Mouse (Mus musculus): ENCODE results near the gene Fzd5. TPM values are rescaled to one million over a fixed set of nuclear protein-coding genes. Genes with fewer than 3 reads are reported as not detected.
A peak's percentile ranks its signal among the peaks of the same experiment; 100 is the strongest.

Fzd5 gene
- polyA plus RNA-seq (2014; fragmentation: Nextera tagmentation; extraction: Ambion mirVana): 11.6 and 11.8 TPM in 2 replicates

- H3K9me3 ChIP-seq (ENCODE audit: control insufficient read depth, low read depth, low read length): no peaks in the 10 kb centered on the region
- 0% methylated on average over 43 of the region's 73 CpGs for WGBS
- H3K9ac ChIP-seq (replicated peaks; ENCODE audit: low read depth, low read length): peak within 1 kb of the TSS; percentile 66
- peak within 1 kb of the TSS; percentile 88 for H3K27ac ChIP-seq (ENCODE audit: low read length)
- peak within 1 kb of the TSS; percentile 89 for H3K4me2 ChIP-seq (replicated peaks; ENCODE audit: low read depth, low read length)
- H3K27me3 ChIP-seq (ENCODE audit: control insufficient read depth, insufficient read depth, low read length): no peaks in the 10 kb centered on the region
- peaks cover 3% of the 10 kb centered on the region; the same call in 1 of the 2 replicates for H3K36me3 ChIP-seq (ENCODE audit: control insufficient read depth, insufficient read depth, low read length)
- peak; percentile 95 for ATAC-seq (ENCODE audit: insufficient number of reproducible peaks, insufficient read depth, low FRiP score, low read depth)
- H3K4me3 ChIP-seq (ENCODE audit: low read depth, low read length): peak within 1 kb of the TSS; percentile 64
- H3K4me1 ChIP-seq (ENCODE audit: control insufficient read depth, insufficient read depth, low read length): peaks cover 19% of the 10 kb centered on the region; the same call in 1 of the 2 replicates
Observed at GRCm38 (mm10) chr1:64737502-64738179, at the start of gene Fzd5. Fzd5 (minus strand) TSS chr1:64737751.

DNA sequence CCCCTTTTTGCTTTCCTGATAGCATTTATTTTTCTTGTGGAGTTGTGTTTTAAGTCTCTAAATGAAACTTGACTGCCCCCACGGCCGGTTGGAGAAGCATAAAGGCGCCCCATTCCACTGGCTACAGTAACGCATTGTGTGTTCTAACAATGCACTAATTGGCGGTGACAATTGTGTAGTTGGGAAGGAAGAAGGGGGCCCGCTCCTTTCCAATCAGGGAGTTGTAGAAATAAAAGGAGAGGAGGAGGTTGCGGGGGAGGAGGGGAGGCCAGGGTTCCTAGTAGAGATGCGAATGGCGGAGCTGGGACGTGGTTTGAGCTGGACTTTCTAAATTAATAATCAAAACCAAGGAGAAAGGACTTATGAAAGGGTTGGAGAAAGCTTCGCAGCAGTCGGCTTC, 42.3 kb upstream of the Fzd5 start:
- no peak overlapping the region for H3K4me2 ChIP-seq (replicated peaks; ENCODE audit: low read depth, low read length)
- no peaks in the 10 kb centered on the region for H3K4me1 ChIP-seq (ENCODE audit: control insufficient read depth, insufficient read depth, low read length)
- ATAC-seq (ENCODE audit: insufficient number of reproducible peaks, insufficient read depth, low FRiP score, low read depth): no peak
- H3K36me3 ChIP-seq (ENCODE audit: control insufficient read depth, insufficient read depth, low read length): no peaks in the 10 kb centered on the region
- H3K9ac ChIP-seq (replicated peaks; ENCODE audit: low read depth, low read length): no peak overlapping the region
- WGBS: 80% methylated on average over 12 of the region's 12 CpGs
- no peak overlapping the region for H3K27ac ChIP-seq (ENCODE audit: low read length)
- no peaks in the 10 kb centered on the region for H3K27me3 ChIP-seq (ENCODE audit: control insufficient read depth, insufficient read depth, low read length)
- H3K9me3 ChIP-seq (ENCODE audit: control insufficient read depth, low read depth, low read length): no peaks in the 10 kb centered on the region
- no peak overlapping the region for H3K4me3 ChIP-seq (ENCODE audit: low read depth, low read length)

- 81% methylated on average over 5 of the region's 5 CpGs for WGBS
- no peak overlapping the region for H3K27ac ChIP-seq (ENCODE audit: low read length)
- no peaks in the 10 kb centered on the region for H3K9me3 ChIP-seq (ENCODE audit: control insufficient read depth, low read depth, low read length)
- ATAC-seq (ENCODE audit: insufficient number of reproducible peaks, insufficient read depth, low FRiP score, low read depth): no peak
- no peak overlapping the region for H3K4me3 ChIP-seq (ENCODE audit: low read depth, low read length)
- H3K27me3 ChIP-seq (ENCODE audit: control insufficient read depth, insufficient read depth, low read length): no peaks in the 10 kb centered on the region
- H3K9ac ChIP-seq (replicated peaks; ENCODE audit: low read depth, low read length): no peak overlapping the region
- no peaks in the 10 kb centered on the region for H3K4me1 ChIP-seq (ENCODE audit: control insufficient read depth, insufficient read depth, low read length)
- no peak overlapping the region for H3K4me2 ChIP-seq (replicated peaks; ENCODE audit: low read depth, low read length)
- no peaks in the 10 kb centered on the region for H3K36me3 ChIP-seq (ENCODE audit: control insufficient read depth, insufficient read depth, low read length)
Observed at GRCm38 (mm10) chr1:64779415-64779814, 41.9 kb upstream of the Fzd5 start.

DNA sequence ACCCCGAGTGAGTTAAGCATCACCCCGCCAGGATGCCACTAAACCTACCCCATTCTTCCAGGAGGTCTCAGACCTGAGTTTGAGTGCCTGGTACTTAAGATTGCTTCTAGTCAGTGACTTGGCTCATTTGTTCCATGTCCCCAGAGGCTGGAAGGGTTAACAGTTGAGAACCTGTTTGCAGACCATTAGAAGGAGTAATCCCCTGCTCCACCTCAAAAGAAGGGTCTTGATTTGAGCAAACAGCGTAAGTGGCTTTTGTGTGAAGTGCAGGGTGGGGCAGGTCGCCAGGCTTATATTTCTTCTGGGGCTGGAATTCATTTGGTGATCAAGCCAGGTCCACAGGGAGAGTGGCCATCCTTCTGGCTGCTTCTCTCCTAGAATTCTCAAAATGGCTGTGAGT, 35.8 kb upstream of the Fzd5 start:
- Histone ChIP-seq H3K27me3 (ENCODE audit: control insufficient read depth, insufficient read depth, low read length) (no peaks in the 10 kb centered on the region), H3K4me3 (ENCODE audit: low read depth, low read length) (no peak overlapping the region), H3K4me2 (replicated peaks; ENCODE audit: low read depth, low read length) (no peak overlapping the region), H3K27ac (ENCODE audit: low read length) (no peak overlapping the region), H3K4me1 (ENCODE audit: control insufficient read depth, insufficient read depth, low read length) (no peaks in the 10 kb centered on the region), H3K9me3 (ENCODE audit: control insufficient read depth, low read depth, low read length) (no peaks in the 10 kb centered on the region), H3K9ac (replicated peaks; ENCODE audit: low read depth, low read length) (no peak overlapping the region), H3K36me3 (ENCODE audit: control insufficient read depth, insufficient read depth, low read length) (no peaks in the 10 kb centered on the region)
- WGBS: 72% methylated on average over 4 of the region's 4 CpGs
- ATAC-seq (ENCODE audit: insufficient number of reproducible peaks, insufficient read depth, low FRiP score, low read depth): peak; percentile 61

DNA sequence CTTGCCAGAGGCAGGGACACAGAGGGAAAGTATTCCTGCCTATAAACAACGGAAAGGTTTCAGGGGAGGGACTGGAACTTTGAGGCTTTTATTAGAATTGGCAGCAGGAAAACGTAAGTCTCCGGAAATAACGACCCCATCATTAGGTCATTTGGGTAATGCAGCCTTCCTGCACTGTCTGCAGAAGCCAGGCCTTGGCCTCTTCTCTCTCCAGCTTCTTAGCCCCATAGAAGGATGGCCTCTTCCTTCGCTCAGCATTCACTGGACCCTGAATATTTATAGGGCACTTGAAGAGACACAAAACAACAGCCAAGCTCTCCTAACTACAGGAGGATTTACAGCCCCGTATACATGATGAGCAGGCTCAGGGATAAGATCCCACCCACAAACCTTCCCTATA, 32.6 kb upstream of the Fzd5 start:
- H3K27ac ChIP-seq (ENCODE audit: low read length): no peak overlapping the region
- no peak for ATAC-seq (ENCODE audit: insufficient number of reproducible peaks, insufficient read depth, low FRiP score, low read depth)
- H3K27me3 ChIP-seq (ENCODE audit: control insufficient read depth, insufficient read depth, low read length): no peaks in the 10 kb centered on the region
- WGBS: 43% methylated on average over 6 of the region's 6 CpGs
- no peak overlapping the region for H3K4me3 ChIP-seq (ENCODE audit: low read depth, low read length)
- H3K4me2 ChIP-seq (replicated peaks; ENCODE audit: low read depth, low read length): no peak overlapping the region
- no peaks in the 10 kb centered on the region for H3K9me3 ChIP-seq (ENCODE audit: control insufficient read depth, low read depth, low read length)
- H3K9ac ChIP-seq (replicated peaks; ENCODE audit: low read depth, low read length): no peak overlapping the region
- H3K36me3 ChIP-seq (ENCODE audit: control insufficient read depth, insufficient read depth, low read length): no peaks in the 10 kb centered on the region
- no peaks in the 10 kb centered on the region for H3K4me1 ChIP-seq (ENCODE audit: control insufficient read depth, insufficient read depth, low read length)

GRCm38 (mm10) chr1:64761646-64762045, 24.1 kb upstream of the Fzd5 start:
- no peak overlapping the region for H3K27ac ChIP-seq (ENCODE audit: low read length)
- no peaks in the 10 kb centered on the region for H3K9me3 ChIP-seq (ENCODE audit: control insufficient read depth, low read depth, low read length)
- H3K4me2 ChIP-seq (replicated peaks; ENCODE audit: low read depth, low read length): no peak overlapping the region
- no peak overlapping the region for H3K9ac ChIP-seq (replicated peaks; ENCODE audit: low read depth, low read length)
- no peaks in the 10 kb centered on the region for H3K36me3 ChIP-seq (ENCODE audit: control insufficient read depth, insufficient read depth, low read length)
- WGBS: 61% methylated on average over 4 of the region's 4 CpGs
- no peaks in the 10 kb centered on the region for H3K27me3 ChIP-seq (ENCODE audit: control insufficient read depth, insufficient read depth, low read length)
- peaks cover 10% of the 10 kb centered on the region for H3K4me1 ChIP-seq (ENCODE audit: control insufficient read depth, insufficient read depth, low read length)
- ATAC-seq (ENCODE audit: insufficient number of reproducible peaks, insufficient read depth, low FRiP score, low read depth): no peak
- H3K4me3 ChIP-seq (ENCODE audit: low read depth, low read length): no peak overlapping the region

- Histone ChIP-seq H3K27ac (ENCODE audit: low read length) (no peak overlapping the region), H3K9ac (replicated peaks; ENCODE audit: low read depth, low read length) (no peak overlapping the region), H3K4me1 (ENCODE audit: control insufficient read depth, insufficient read depth, low read length) (peaks cover 15% of the 10 kb centered on the region), H3K36me3 (ENCODE audit: control insufficient read depth, insufficient read depth, low read length) (no peaks in the 10 kb centered on the region), H3K9me3 (ENCODE audit: control insufficient read depth, low read depth, low read length) (no peaks in the 10 kb centered on the region), H3K4me2 (replicated peaks; ENCODE audit: low read depth, low read length) (no peak overlapping the region), H3K27me3 (ENCODE audit: control insufficient read depth, insufficient read depth, low read length) (no peaks in the 10 kb centered on the region), H3K4me3 (ENCODE audit: low read depth, low read length) (no peak overlapping the region)
- ATAC-seq (ENCODE audit: insufficient number of reproducible peaks, insufficient read depth, low FRiP score, low read depth): no peak
- WGBS: 66% methylated on average over 5 of the region's 5 CpGs
Observed at GRCm38 (mm10) chr1:64757766-64758165, 20.2 kb upstream of the Fzd5 start.

GRCm38 (mm10) chr1:64757254-64757653, 19.7 kb upstream of the Fzd5 start:
- Histone ChIP-seq H3K4me1 (ENCODE audit: control insufficient read depth, insufficient read depth, low read length) (peaks cover 15% of the 10 kb centered on the region), H3K27ac (ENCODE audit: low read length) (no peak overlapping the region), H3K9ac (replicated peaks; ENCODE audit: low read depth, low read length) (no peak overlapping the region), H3K4me3 (ENCODE audit: low read depth, low read length) (no peak overlapping the region), H3K4me2 (replicated peaks; ENCODE audit: low read depth, low read length) (no peak overlapping the region), H3K9me3 (ENCODE audit: control insufficient read depth, low read depth, low read length) (no peaks in the 10 kb centered on the region), H3K36me3 (ENCODE audit: control insufficient read depth, insufficient read depth, low read length) (no peaks in the 10 kb centered on the region), H3K27me3 (ENCODE audit: control insufficient read depth, insufficient read depth, low read length) (no peaks in the 10 kb centered on the region)
- 19% methylated on average over 2 of the region's 2 CpGs for WGBS
- peak; percentile 88 for ATAC-seq (ENCODE audit: insufficient number of reproducible peaks, insufficient read depth, low FRiP score, low read depth)

GRCm38 (mm10) chr1:64756640-64757030, 19.1 kb upstream of the Fzd5 start:
- H3K27ac ChIP-seq (ENCODE audit: low read length): peak overlapping the region; percentile 21; the same call in 1 of the 2 replicates
- 47% methylated on average over 10 of the region's 10 CpGs for WGBS

More at GRCm38 (mm10) chr1:64756640-64757030, 19.1 kb upstream of the Fzd5 start:
- Histone ChIP-seq H3K9me3 (ENCODE audit: control insufficient read depth, low read depth, low read length) (no peaks in the 10 kb centered on the region), H3K27me3 (ENCODE audit: control insufficient read depth, insufficient read depth, low read length) (no peaks in the 10 kb centered on the region), H3K4me3 (ENCODE audit: low read depth, low read length) (no peak overlapping the region), H3K9ac (replicated peaks; ENCODE audit: low read depth, low read length) (no peak overlapping the region), H3K4me1 (ENCODE audit: control insufficient read depth, insufficient read depth, low read length) (peaks cover 15% of the 10 kb centered on the region), H3K4me2 (replicated peaks; ENCODE audit: low read depth, low read length) (no peak overlapping the region), H3K36me3 (ENCODE audit: control insufficient read depth, insufficient read depth, low read length) (no peaks in the 10 kb centered on the region)
- ATAC-seq (ENCODE audit: insufficient number of reproducible peaks, insufficient read depth, low FRiP score, low read depth): no peak

Data from stomach, embryonic 14.5 days (tissue).